Mouse (Mus musculus): ENCODE data around the gene Mfsd4b1.

Mfsd4b1 gene

GRCm38 (mm10) chr10:39960441-39960822, 64.6 kb downstream of the Mfsd4b1 start:
- DNase-seq (ENCODE audit: low read depth) = no peak

- DNase-seq (ENCODE audit: low read depth) = peak; percentile 95
Observed at GRCm38 (mm10) chr10:39959761-39960440, 65.2 kb downstream of the Mfsd4b1 start, which contains the start of gene Mfsd4b3. TSS of gene Mfsd4b3 (minus strand) at chr10:39960153.

GRCm38 (mm10) chr10:39958266-39958665, 66.8 kb downstream of the Mfsd4b1 start:
- DNase-seq (ENCODE audit: low read depth) = peak; percentile 75

GRCm38 (mm10) chr10:39956340-39956878, 68.7 kb downstream of the Mfsd4b1 start:
- DNase-seq (ENCODE audit: low read depth) = no peak

- peak; percentile 53 for DNase-seq (ENCODE audit: low read depth)
Observed at GRCm38 (mm10) chr10:39955163-39955562, 69.9 kb downstream of the Mfsd4b1 start.
